Mouse (Mus musculus): ENCODE data around the gene Hbb-bt. TPM values are rescaled to one million over a fixed set of nuclear protein-coding genes. Genes with fewer than 3 reads are reported as not detected.
"Not testable (repeated sequence)": the region's sequence is repeated elsewhere in the genome, so short reads cannot be mapped to it uniquely, and the experiment has no call there.

Hbb-bt gene
- total and polyA plus RNA-seq, 3 experiments = 0.42 to 5.6 (median 4.3) TPM

GRCm38 (mm10) chr7:103779598-103779997, 34.2 kb downstream of the Hbb-bt start, which contains the start of gene Olfr68:
Olfr68 (minus strand) TSS chr7:103779698.
- H3K27me3 ChIP-seq (replicated peaks) = no peaks in the 10 kb centered on the region
- DNase-seq (ENCODE audit: extremely low read depth) = no peak
- H3K36me3 ChIP-seq (replicated peaks in 1 of 2; ENCODE audit: control insufficient read depth in 1 of 2, insufficient read depth in 1 of 2, low read length in 1 of 2) = no peaks in the 10 kb centered on the region
- H3K4me1 ChIP-seq (ENCODE audit: control insufficient read depth in 1 of 2, insufficient read depth in 2 of 2) = peaks cover 0 to 8% of the 10 kb centered on the region in 2 experiments; a peak in 2 of 4 replicates
- no peaks in the 10 kb centered on the region for H3K79me2 ChIP-seq (replicated peaks; ENCODE audit: control insufficient read depth, extremely low read depth, insufficient read depth, poor library complexity, severe bottlenecking)
- in situ Hi-C loops (cut with MboI; ENCODE audit: low pct_ligation_motif_present, low pct_unique_long_range_greater_than_20kb, low sequenced_read_pairs) (no loop called here), dilution Hi-C loops (cut with MboI; ENCODE audit: extremely low pct_ligation_motif_present, extremely low pct_unique_long_range_greater_than_20kb, low sequenced_read_pairs) (no loop called here)
- no peak within 1 kb of the TSS for H3K27ac ChIP-seq (ENCODE audit: insufficient read depth, low read depth)
- no peaks in the 10 kb centered on the region for H3K9me3 ChIP-seq (replicated peaks; ENCODE audit: low read length)
- H3K4me3 ChIP-seq (replicated peaks in 1 of 3; ENCODE audit: low read depth in 2 of 3, low read length in 2 of 3, poor library complexity in 1 of 3) = no peak within 1 kb of the TSS
- TF ChIP-seq MAZ (IDR thresholded peaks at IDR 0.05; ENCODE audit: low read depth, low read length) = no peak
- TF ChIP-seq BHLHE40 (IDR thresholded peaks at IDR 0.05; ENCODE audit: low read depth, low read length) = no peak
- TF ChIP-seq POLR2A (IDR thresholded peaks at IDR 0.05; ENCODE audit: low read depth, low read length) = no peak
- TF ChIP-seq JUN (IDR thresholded peaks at IDR 0.05; ENCODE audit: insufficient read depth, low read depth, low read length) = no peak
- TF ChIP-seq MAFK (IDR thresholded peaks at IDR 0.05; ENCODE audit: insufficient replicate concordance, low read length) = no peak
- TF ChIP-seq MAX (IDR thresholded peaks at IDR 0.05; ENCODE audit: low read length) = no peak
- no peak for TF ChIP-seq KAT2A (IDR thresholded peaks at IDR 0.05; ENCODE audit: insufficient replicate concordance, low read length)
- TF ChIP-seq PAX5 (IDR thresholded peaks at IDR 0.05; ENCODE audit: low read length) = no peak
- TF ChIP-seq UBTF (IDR thresholded peaks at IDR 0.05; ENCODE audit: low read depth, low read length) = no peak
- TF ChIP-seq POLR2AphosphoS2 (IDR thresholded peaks at IDR 0.05; ENCODE audit: low read depth, low read length) = no peak
- no peak for TF ChIP-seq MYC (IDR thresholded peaks at IDR 0.05; ENCODE audit: low read depth, low read length)
- TF ChIP-seq SMC3 (IDR thresholded peaks at IDR 0.05; ENCODE audit: low read depth, low read length) = no peak
- no peak for TF ChIP-seq JUND (conservative IDR thresholded peaks at IDR 0.05; ENCODE audit: low read depth, low read length)
- no peak for TF ChIP-seq USF1 (IDR thresholded peaks at IDR 0.05; ENCODE audit: low read depth, low read length)
- no peak for TF ChIP-seq IRF4 (IDR thresholded peaks at IDR 0.05; ENCODE audit: low read depth, low read length)
- no peak within 1 kb of the TSS; the same call in 1 of the 2 replicates for H3K4me2 ChIP-seq (ENCODE audit: insufficient read depth, low read depth, poor library complexity, severe bottlenecking)
- no peak within 1 kb of the TSS for H3K9ac ChIP-seq (ENCODE audit: insufficient read depth, low read depth)

DNA sequence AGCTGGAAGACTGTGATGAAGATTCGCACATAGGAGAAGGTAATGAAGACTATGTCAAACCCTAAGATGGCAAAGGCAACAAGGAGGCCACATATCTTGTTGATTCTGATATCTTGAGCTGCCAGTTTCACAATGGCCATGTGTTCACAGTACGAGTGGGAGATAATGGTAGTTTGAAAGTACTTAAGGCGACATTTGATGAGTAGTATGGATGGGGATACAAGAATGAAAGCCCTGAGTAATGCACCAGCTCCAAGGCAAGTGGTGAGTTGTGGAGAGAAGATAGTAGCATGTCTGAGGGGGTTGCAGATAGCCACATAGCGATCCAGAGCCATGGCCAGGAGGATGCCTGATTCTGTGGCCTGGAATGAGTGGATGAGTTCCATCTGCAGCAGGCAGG, 36.1 kb downstream of the Hbb-bt start:
- H3K9ac ChIP-seq (ENCODE audit: insufficient read depth, low read depth); dilution Hi-C loops (cut with MboI; ENCODE audit: extremely low pct_ligation_motif_present, extremely low pct_unique_long_range_greater_than_20kb, low sequenced_read_pairs); H3K79me2 ChIP-seq (replicated peaks; ENCODE audit: control insufficient read depth, extremely low read depth, insufficient read depth, poor library complexity, severe bottlenecking); H3K36me3 ChIP-seq (replicated peaks in 1 of 2; ENCODE audit: control insufficient read depth in 1 of 2, insufficient read depth in 1 of 2, low read length in 1 of 2); DNase-seq (ENCODE audit: extremely low read depth); H3K4me3 ChIP-seq (replicated peaks in 1 of 3; ENCODE audit: low read depth in 2 of 3, low read length in 2 of 3, poor library complexity in 1 of 3); H3K4me1 ChIP-seq (ENCODE audit: control insufficient read depth in 1 of 2, insufficient read depth in 2 of 2); H3K9me3 ChIP-seq (replicated peaks; ENCODE audit: low read length); H3K27ac ChIP-seq (ENCODE audit: insufficient read depth, low read depth); H3K27me3 ChIP-seq (replicated peaks); H3K4me2 ChIP-seq (ENCODE audit: insufficient read depth, low read depth, poor library complexity, severe bottlenecking); in situ Hi-C loops (cut with MboI; ENCODE audit: low pct_ligation_motif_present, low pct_unique_long_range_greater_than_20kb, low sequenced_read_pairs): not testable (repeated sequence)

DNA sequence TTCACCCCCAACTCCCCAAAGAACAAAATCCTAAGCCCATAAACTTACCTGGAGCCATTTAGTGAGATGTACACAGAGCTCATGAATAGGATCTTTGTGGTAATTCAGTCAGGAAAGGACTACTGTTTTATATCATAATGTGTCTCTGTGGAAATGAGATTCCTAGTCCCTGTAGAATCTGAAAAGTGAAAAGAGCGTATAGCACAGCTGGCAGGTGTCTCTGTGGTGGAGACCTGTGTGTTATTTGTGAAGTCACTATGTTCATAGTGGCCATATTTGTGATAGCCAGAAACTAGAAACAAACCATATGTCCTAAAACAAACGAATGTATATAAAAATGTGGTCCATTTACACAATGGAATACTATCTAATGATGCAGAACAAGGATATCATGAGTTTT, 42.3 kb downstream of the Hbb-bt start, which contains the start of gene Olfr69:
Gene Olfr69 (minus strand): TSS at position 101 of the 400 bp plus-strand sequence.
- DNase-seq (ENCODE audit: extremely low read depth) = no peak
- Histone ChIP-seq H3K4me2 (ENCODE audit: insufficient read depth, low read depth, poor library complexity, severe bottlenecking) (no peak within 1 kb of the TSS), H3K79me2 (replicated peaks; ENCODE audit: control insufficient read depth, extremely low read depth, insufficient read depth, poor library complexity, severe bottlenecking) (no peaks in the 10 kb centered on the region), H3K9ac (ENCODE audit: insufficient read depth, low read depth) (no peak within 1 kb of the TSS), H3K27me3 (replicated peaks) (no peaks in the 10 kb centered on the region), H3K27ac (ENCODE audit: insufficient read depth, low read depth) (no peak within 1 kb of the TSS), H3K4me3 (replicated peaks in 1 of 3; ENCODE audit: low read depth in 2 of 3, low read length in 2 of 3, poor library complexity in 1 of 3) (no peak within 1 kb of the TSS), H3K4me1 (ENCODE audit: control insufficient read depth in 1 of 2, insufficient read depth in 2 of 2) (no peaks in the 10 kb centered on the region), H3K9me3 (replicated peaks; ENCODE audit: low read length) (no peaks in the 10 kb centered on the region), H3K36me3 (replicated peaks in 1 of 2; ENCODE audit: control insufficient read depth in 1 of 2, insufficient read depth in 1 of 2, low read length in 1 of 2) (no peaks in the 10 kb centered on the region)
- in situ Hi-C loops (cut with MboI; ENCODE audit: low pct_ligation_motif_present, low pct_unique_long_range_greater_than_20kb, low sequenced_read_pairs) = no loop called here
- dilution Hi-C loops (cut with MboI; ENCODE audit: extremely low pct_ligation_motif_present, extremely low pct_unique_long_range_greater_than_20kb, low sequenced_read_pairs) = no loop called here
- TF ChIP-seq MYC (IDR thresholded peaks at IDR 0.05; ENCODE audit: low read depth, low read length) (no peak), EP300 (IDR thresholded peaks at IDR 0.05; ENCODE audit: low read length) (no peak), PAX5 (IDR thresholded peaks at IDR 0.05; ENCODE audit: low read length) (no peak), ZMIZ1 (IDR thresholded peaks at IDR 0.05; ENCODE audit: low read depth, low read length) (no peak), ZKSCAN1 (IDR thresholded peaks at IDR 0.05; ENCODE audit: borderline replicate concordance, low read depth, low read length) (no peak), JUND (conservative IDR thresholded peaks at IDR 0.05; ENCODE audit: low read depth, low read length) (no peak), MAX (IDR thresholded peaks at IDR 0.05; ENCODE audit: low read length) (no peak), POLR2A (IDR thresholded peaks at IDR 0.05; ENCODE audit: low read depth, low read length) (no peak)

DNA sequence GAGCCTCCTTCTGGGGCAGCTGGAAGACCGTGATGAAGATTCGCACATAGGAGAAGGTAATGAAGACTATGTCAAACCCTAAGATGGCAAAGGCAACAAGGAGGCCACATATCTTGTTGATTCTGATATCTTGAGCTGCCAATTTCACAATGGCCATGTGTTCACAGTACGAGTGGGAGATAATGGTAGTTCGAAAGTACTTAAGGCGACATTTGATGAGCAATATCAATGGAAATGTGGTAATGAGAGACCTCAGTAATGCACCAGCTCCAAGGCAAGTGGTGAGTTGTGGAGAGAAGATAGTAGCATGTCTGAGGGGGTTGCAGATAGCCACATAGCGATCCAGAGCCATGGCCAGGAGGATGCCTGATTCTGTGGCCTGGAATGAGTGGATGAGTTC, 46.1 kb downstream of the Hbb-bt start:
- H3K79me2 ChIP-seq (replicated peaks; ENCODE audit: control insufficient read depth, extremely low read depth, insufficient read depth, poor library complexity, severe bottlenecking); DNase-seq (ENCODE audit: extremely low read depth); dilution Hi-C loops (cut with MboI; ENCODE audit: extremely low pct_ligation_motif_present, extremely low pct_unique_long_range_greater_than_20kb, low sequenced_read_pairs); H3K4me1 ChIP-seq (ENCODE audit: control insufficient read depth in 1 of 2, insufficient read depth in 2 of 2); in situ Hi-C loops (cut with MboI; ENCODE audit: low pct_ligation_motif_present, low pct_unique_long_range_greater_than_20kb, low sequenced_read_pairs); H3K9me3 ChIP-seq (replicated peaks; ENCODE audit: low read length); H3K9ac ChIP-seq (ENCODE audit: insufficient read depth, low read depth); H3K27ac ChIP-seq (ENCODE audit: insufficient read depth, low read depth); H3K4me2 ChIP-seq (ENCODE audit: insufficient read depth, low read depth, poor library complexity, severe bottlenecking); H3K27me3 ChIP-seq (replicated peaks); H3K4me3 ChIP-seq (replicated peaks in 1 of 3; ENCODE audit: low read depth in 2 of 3, low read length in 2 of 3, poor library complexity in 1 of 3); H3K36me3 ChIP-seq (replicated peaks in 1 of 2; ENCODE audit: control insufficient read depth in 1 of 2, insufficient read depth in 1 of 2, low read length in 1 of 2): not testable (repeated sequence)
